Comparison of ENCODE assay signal across 10 mouse cellular contexts in the genomic region with DNA sequence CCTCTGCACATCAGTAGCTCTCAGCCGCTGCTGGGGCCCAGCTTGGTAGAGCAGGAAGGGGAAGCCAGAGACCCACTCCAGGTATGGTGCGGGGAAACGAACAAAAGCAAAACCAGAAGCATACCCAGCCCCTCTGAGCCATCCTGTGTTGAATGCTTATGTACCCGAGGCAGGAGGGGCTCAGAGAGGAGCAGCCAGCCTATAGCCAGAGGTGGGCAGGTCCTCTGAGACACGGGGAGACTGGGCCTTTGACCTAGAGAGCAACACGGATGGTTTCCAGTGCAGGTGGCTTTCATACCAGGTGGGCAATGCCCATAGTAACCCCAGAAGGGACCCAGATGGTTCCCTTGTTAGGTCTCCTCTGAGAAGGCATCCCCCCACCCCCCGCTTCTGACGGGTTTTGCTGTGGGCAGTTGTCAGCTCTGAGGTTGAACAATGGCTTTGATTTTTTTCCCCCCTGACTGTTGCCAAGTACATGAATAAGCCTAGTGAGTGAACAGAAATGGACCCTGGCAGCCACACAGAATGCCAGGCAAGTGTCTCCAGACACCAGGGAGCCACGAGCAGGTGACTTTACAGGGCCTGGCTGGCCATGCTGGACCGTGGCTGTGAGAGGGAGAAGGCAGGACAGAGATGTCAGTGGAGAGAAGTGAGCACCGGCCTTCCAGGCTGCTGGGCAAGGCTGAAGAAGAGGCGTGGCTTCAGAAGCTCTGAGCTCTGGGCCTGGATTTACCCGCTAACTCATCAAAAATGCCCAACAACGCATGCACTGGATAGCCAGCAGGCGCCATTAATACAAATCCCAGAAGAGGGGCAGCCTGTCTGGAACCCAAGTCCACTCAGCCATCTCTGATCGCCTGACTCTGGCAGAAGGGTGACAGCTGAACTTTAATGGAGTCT.
DNase-seq lines count a peak whose midpoint lies in the region; ATAC-seq lines count a peak whose summit lies in the region.
"Had no signal": no experiment of that assay in that cellular context is flagged by ENCODE, and none has a peak within 500 bp of the region (broad histone marks: within the 10 kb centered on the region; RNA-seq: fewer than 3 reads in every experiment).

No protein-coding gene starts in this region.

- no peaks in the 10 kb centered on the region for H3K9me3 ChIP-seq in neural tube, embryonic 14.5 days (ENCODE audit: control insufficient read depth, low read length)
- no peaks in the 10 kb centered on the region for H3K9me3 ChIP-seq in heart, embryonic 13.5 days
- no peaks in the 10 kb centered on the region for H3K9me3 ChIP-seq in midbrain, embryonic 15.5 days
- H3K9me3 ChIP-seq: midbrain, embryonic 12.5 days had no signal

- no peak overlapping the region for H3K9ac ChIP-seq in neural tube, embryonic 14.5 days (replicated peaks; ENCODE audit: low read depth, low read length)
- 0 out of 2 replicates have a peak overlapping the region, but pooled peaks have one; percentile 19 for H3K9ac ChIP-seq in heart, embryonic 13.5 days
- no peak overlapping the region for H3K9ac ChIP-seq in midbrain, embryonic 15.5 days
- H3K9ac ChIP-seq: midbrain, embryonic 12.5 days had no signal

- intact Hi-C loops in heart, postnatal 36 days (cut with DNase I), result no loop called here

- no peaks in the 10 kb centered on the region for H3K27me3 ChIP-seq in neural tube, embryonic 14.5 days (ENCODE audit: control insufficient read depth, insufficient read depth, low read length)
- H3K27me3 ChIP-seq in heart, embryonic 13.5 days (replicated peaks), result no peaks in the 10 kb centered on the region
- no peaks in the 10 kb centered on the region for H3K27me3 ChIP-seq in midbrain, embryonic 15.5 days (replicated peaks)
- H3K27me3 ChIP-seq: midbrain, embryonic 12.5 days had no signal

- DNase-seq in heart, adult 11 months, result peak; percentile 95
- no peak for DNase-seq in heart, postnatal 36 days
- DNase-seq in neural tube, embryonic 10.5 days (ENCODE audit: extremely low spot score, low spot score), result no peak
- no peak for DNase-seq in spleen, postnatal 10 days (ENCODE audit: low spot score in 2 of 2)
- no peak for DNase-seq in urinary bladder, postnatal 10 days (ENCODE audit: low spot score)
- DNase-seq: adrenal gland, adult 8-10 months had no signal

- no peak overlapping the region for H3K4me2 ChIP-seq in neural tube, embryonic 14.5 days (ENCODE audit: low read depth, low read length)
- H3K4me2 ChIP-seq in heart, embryonic 13.5 days, result no peak overlapping the region
- no peak overlapping the region for H3K4me2 ChIP-seq in midbrain, embryonic 15.5 days
- H3K4me2 ChIP-seq: midbrain, embryonic 12.5 days had no signal

- no peak overlapping the region for H3K4me3 ChIP-seq in neural tube, embryonic 14.5 days (ENCODE audit: low read depth, low read length)
- H3K4me3 ChIP-seq in heart, embryonic 13.5 days, result no peak overlapping the region
- H3K4me3 ChIP-seq in midbrain, embryonic 15.5 days, result no peak overlapping the region
- H3K4me3 ChIP-seq: midbrain, embryonic 12.5 days had no signal

- no peaks in the 10 kb centered on the region for H3K36me3 ChIP-seq in neural tube, embryonic 14.5 days (ENCODE audit: control insufficient read depth, insufficient read depth, low read length)
- H3K36me3 ChIP-seq in heart, embryonic 13.5 days, result no peaks in the 10 kb centered on the region
- H3K36me3 ChIP-seq in midbrain, embryonic 15.5 days (replicated peaks), result no peaks in the 10 kb centered on the region
- H3K36me3 ChIP-seq: midbrain, embryonic 12.5 days had no signal

- 43% methylated on average over 16 of the region's 16 CpGs for WGBS in neural tube, embryonic 14.5 days
- 63% methylated on average over 16 of the region's 16 CpGs for WGBS in heart, embryonic 13.5 days
- 59% methylated on average over 16 of the region's 16 CpGs for WGBS in midbrain, embryonic 15.5 days

- H3K27ac ChIP-seq in neural tube, embryonic 14.5 days (ENCODE audit: low read depth, low read length), result no peak overlapping the region
- H3K27ac ChIP-seq in heart, embryonic 13.5 days (replicated peaks), result no peak overlapping the region
- no peak overlapping the region for H3K27ac ChIP-seq in midbrain, embryonic 15.5 days
- H3K27ac ChIP-seq: midbrain, embryonic 12.5 days had no signal

- ATAC-seq in neural tube, embryonic 14.5 days (ENCODE audit: low read depth), result peak; percentile 49; the same call in 1 of the 2 replicates
- ATAC-seq in heart, embryonic 13.5 days (ENCODE audit: extremely low read depth, insufficient number of reproducible peaks, low FRiP score, low TSS enrichment), result no peak
- ATAC-seq in midbrain, embryonic 15.5 days (replicated peaks), result peak; percentile 42

- H3K4me1 ChIP-seq in neural tube, embryonic 14.5 days (ENCODE audit: control insufficient read depth, insufficient read depth, low read length), result no peaks in the 10 kb centered on the region
- peaks cover 22% of the 10 kb centered on the region for H3K4me1 ChIP-seq in heart, embryonic 13.5 days
- H3K4me1 ChIP-seq in midbrain, embryonic 15.5 days, result peaks cover 2% of the 10 kb centered on the region; the same call in 1 of the 2 replicates
